Mouse (Mus musculus) c-Kit-negative CD71-positive TER-119-positive erythroid progenitor cells, embryonic 14.5 days (primary cell): Measurements from ENCODE around the gene Ccnl2.
A peak's percentile ranks its signal among the peaks of the same experiment; 100 is the strongest.

Source experiments
- DNase-seq: peaks from one replicate; pipeline ENCODE4 v3.0.0-alpha.2; 2013; ENCODE audit warnings: low read depth, low spot score

The Ccnl2 gene

GRCm38 (mm10) chr4:155863001-155863400 is 50.7 kb downstream of the Ccnl2 start, which contains the start of gene Tas1r3:
Gene Tas1r3 (minus strand): TSS chr4:155863362.
- no peak for DNase-seq

- no peak for DNase-seq
These were observed 56.5 kb downstream of the Ccnl2 start for GRCm38 (mm10) chr4:155868614-155869298.

DNA sequence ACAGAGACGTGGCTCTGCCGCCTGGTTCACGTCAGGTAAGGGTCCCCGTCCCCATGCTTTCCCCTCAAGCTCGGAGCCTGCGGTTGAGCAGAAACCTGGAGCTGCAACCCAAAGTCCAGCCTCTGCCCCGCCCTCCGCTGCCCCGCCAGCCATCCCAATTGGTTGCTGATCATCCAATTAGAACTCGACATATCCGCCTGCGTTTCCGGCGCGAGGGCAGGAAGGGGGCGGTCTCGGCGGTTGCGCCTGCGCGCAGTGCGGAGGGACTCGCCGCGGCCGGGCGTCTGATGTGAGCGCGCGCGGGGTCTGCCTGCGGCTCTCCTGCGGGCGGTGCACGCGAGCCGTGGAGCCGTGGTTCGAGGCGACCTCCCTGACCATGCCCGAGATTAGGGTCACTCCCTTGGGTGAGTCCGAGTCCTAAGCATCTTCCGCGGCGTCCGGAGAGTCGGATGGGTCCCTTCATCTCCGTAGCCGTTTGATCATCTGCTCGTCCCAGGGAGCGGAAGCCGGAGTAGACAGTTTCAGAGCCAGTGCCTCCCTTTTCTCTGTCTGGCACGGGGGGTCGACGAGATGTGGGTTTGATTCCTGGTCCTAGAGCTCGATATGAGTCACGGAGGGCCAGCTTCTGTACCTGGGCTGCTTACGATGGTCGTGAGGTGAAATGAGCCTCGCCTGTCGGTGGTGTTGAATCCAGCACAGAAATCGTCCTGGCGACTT is 57.2 kb downstream of the Ccnl2 start, which contains the start of the genes Cptp and Ints11:
Cptp (minus strand) TSS at position 124 of the 717 bp plus-strand sequence.
Ints11 (plus strand) TSS at position 230 of the 717 bp plus-strand sequence.
- DNase-seq = peak; percentile 89

GRCm38 (mm10) chr4:155871404-155871803 is 59.1 kb downstream of the Ccnl2 start:
- no peak for DNase-seq
